Mouse (Mus musculus) CH12.LX (cell line): ENCODE measurements around the gene Pam. TPM values are rescaled to one million over a fixed set of nuclear protein-coding genes. Genes with fewer than 3 reads are reported as not detected.

Experiments
- DNase-seq: peaks from one replicate; pipeline ENCODE4 v3.0.0-alpha.2; 2013; ENCODE audit errors: extremely low read depth
- H3K27ac ChIP-seq: 2 replicates; pipeline ENCODE4 v1.5.1; 2012; ENCODE audit warnings: low read depth, mild to moderate bottlenecking, control low read depth, moderate library complexity; ENCODE audit not compliant: insufficient read depth
- H3K27me3 ChIP-seq: replicated peaks from 2 replicates; pipeline ENCODE3; 2012; ENCODE audit warnings: inconsistent platforms
- H3K36me3 ChIP-seq, 2 experiments: replicated peaks in 1 of 2; 2 replicates each; pipeline versions ENCODE3 to v1.6.1; 2012; ENCODE audit warnings: inconsistent platforms in 1 of 2, low read length in 1 of 2, mild to moderate bottlenecking in 1 of 2, mixed read lengths in 1 of 2, moderate library complexity in 1 of 2; ENCODE audit not compliant: control insufficient read depth in 1 of 2, insufficient read depth in 1 of 2
- H3K4me1 ChIP-seq, 2 experiments: 2 replicates each; pipeline ENCODE4 v1.6.1; 2012; ENCODE audit warnings: inconsistent platforms in 1 of 2, moderate library complexity in 1 of 2; ENCODE audit not compliant: insufficient read depth in 2 of 2, control insufficient read depth in 1 of 2
- H3K4me2 ChIP-seq: 2 replicates; pipeline ENCODE4 v1.6.1; 2012; ENCODE audit warnings: low read depth, mild to moderate bottlenecking, control low read depth; ENCODE audit not compliant: poor library complexity, insufficient read depth, severe bottlenecking
- H3K4me3 ChIP-seq, 3 experiments: fragments of 150-350 bp in 1 of 3; sonication (generic) in 1 of 3; replicated peaks in 1 of 3; 2 replicates each; pipeline versions ENCODE3 to v1.5.1; 2011 to 2012; ENCODE audit warnings: low read depth in 2 of 3, low read length in 2 of 3, mild to moderate bottlenecking in 2 of 3, moderate library complexity in 2 of 3, control low read depth in 1 of 3, improper control_type of control experiment in 1 of 3, inconsistent platforms in 1 of 3, mixed read lengths in 1 of 3; ENCODE audit not compliant: poor library complexity in 1 of 3
- H3K79me2 ChIP-seq: replicated peaks from 2 replicates; pipeline ENCODE4 v1.6.1; 2012; ENCODE audit warnings: mild to moderate bottlenecking, moderate library complexity; ENCODE audit not compliant: control insufficient read depth, poor library complexity, insufficient read depth, severe bottlenecking; ENCODE audit errors: extremely low read depth
- H3K9ac ChIP-seq: 2 replicates; pipeline ENCODE4 v1.6.1; 2012; ENCODE audit warnings: low read depth, mild to moderate bottlenecking, control low read depth, moderate library complexity; ENCODE audit not compliant: insufficient read depth
- H3K9me3 ChIP-seq: replicated peaks from 2 replicates; pipeline ENCODE3; 2012; ENCODE audit warnings: low read length, inconsistent platforms, mixed read lengths
- BHLHE40 ChIP-seq: IDR thresholded peaks from 2 replicates; pipeline ENCODE4 v1.6.1; 2011; ENCODE audit warnings: mild to moderate bottlenecking, low read depth, low read length, improper control_type of control experiment
- CHD1 ChIP-seq: IDR thresholded peaks from 2 replicates; pipeline ENCODE4 v1.6.1; 2012; ENCODE audit warnings: low read depth, low read length, improper control_type of control experiment, inconsistent platforms
- CHD2 ChIP-seq: IDR thresholded peaks from 2 replicates; pipeline ENCODE4 v1.6.1; 2011; ENCODE audit warnings: low read length, improper control_type of control experiment
- E2F4 ChIP-seq: IDR thresholded peaks from 2 replicates; pipeline ENCODE4 v1.6.1; 2011; ENCODE audit warnings: low read depth, low read length, improper control_type of control experiment; ENCODE audit not compliant: insufficient replicate concordance
- ELF1 ChIP-seq: IDR thresholded peaks from 2 replicates; pipeline ENCODE4 v1.6.1; 2014; ENCODE audit warnings: low read depth, mild to moderate bottlenecking, inconsistent platforms, low read length, improper control_type of control experiment
- EP300 ChIP-seq: IDR thresholded peaks from 2 replicates; pipeline ENCODE4 v1.6.1; 2011; ENCODE audit warnings: low read length, improper control_type of control experiment
- ETS1 ChIP-seq: conservative IDR thresholded peaks from 2 replicates; pipeline ENCODE4 v1.6.1; 2012; ENCODE audit warnings: low read depth, mild to moderate bottlenecking, inconsistent platforms, low read length, improper control_type of control experiment, moderate library complexity
- GABPA ChIP-seq: IDR thresholded peaks from 2 replicates; pipeline ENCODE4 v1.6.1; 2012; ENCODE audit warnings: low read depth, low read length, improper control_type of control experiment, inconsistent platforms; ENCODE audit not compliant: insufficient replicate concordance
- KAT2A ChIP-seq: IDR thresholded peaks from 2 replicates; pipeline ENCODE4 v1.6.1; 2012; ENCODE audit warnings: low read length, improper control_type of control experiment, inconsistent platforms; ENCODE audit not compliant: insufficient replicate concordance
- MAZ ChIP-seq: IDR thresholded peaks from 2 replicates; pipeline ENCODE4 v1.6.1; 2012; ENCODE audit warnings: low read depth, mild to moderate bottlenecking, inconsistent platforms, low read length, improper control_type of control experiment, moderate library complexity
- MXI1 ChIP-seq: IDR thresholded peaks from 2 replicates; pipeline ENCODE4 v1.6.1; 2011; ENCODE audit warnings: mild to moderate bottlenecking, low read depth, low read length, improper control_type of control experiment
- MYC ChIP-seq: IDR thresholded peaks from 2 replicates; pipeline ENCODE4 v1.6.1; 2011; ENCODE audit warnings: low read depth, mild to moderate bottlenecking, improper control_type of control experiment, low read length
- NELFE ChIP-seq: IDR thresholded peaks from 2 replicates; pipeline ENCODE4 v1.6.1; 2011; ENCODE audit warnings: low read depth, low read length, improper control_type of control experiment
- NRF1 ChIP-seq: IDR thresholded peaks from 2 replicates; pipeline ENCODE4 v1.6.1; 2014; ENCODE audit warnings: low read depth, mild to moderate bottlenecking, inconsistent platforms, low read length, improper control_type of control experiment, moderate library complexity
- POLR2AphosphoS2 ChIP-seq: IDR thresholded peaks from 2 replicates; pipeline ENCODE4 v1.6.1; 2011; ENCODE audit warnings: low read depth, low read length, improper control_type of control experiment
- RAD21 ChIP-seq: IDR thresholded peaks from 2 replicates; pipeline ENCODE4 v1.6.1; 2011; ENCODE audit warnings: low read depth, mild to moderate bottlenecking, low read length, improper control_type of control experiment, moderate library complexity
- SIN3A ChIP-seq: IDR thresholded peaks from 2 replicates; pipeline ENCODE4 v1.6.1; 2012; ENCODE audit warnings: low read length, improper control_type of control experiment, inconsistent platforms
- UBTF ChIP-seq: IDR thresholded peaks from 2 replicates; pipeline ENCODE4 v1.6.1; 2012; ENCODE audit warnings: low read depth, mild to moderate bottlenecking, inconsistent platforms, low read length, improper control_type of control experiment, moderate library complexity
- ZC3H11A ChIP-seq: IDR thresholded peaks from 2 replicates; pipeline ENCODE4 v1.6.1; 2012; ENCODE audit warnings: low read depth, mild to moderate bottlenecking, inconsistent platforms, low read length, improper control_type of control experiment
- ZNF384 ChIP-seq: IDR thresholded peaks from 2 replicates; pipeline ENCODE4 v1.6.1; 2012; ENCODE audit warnings: low read depth, low read length, improper control_type of control experiment, inconsistent platforms
- dilution Hi-C: fragments of 300-500 bp; cut with MboI; formaldehyde crosslinking; loops from 2 replicates; pipeline ENCODE4 v1.14.3; 2020; ENCODE audit warnings: low sequenced_read_pairs; ENCODE audit not compliant: extremely low pct_unique_long_range_greater_than_20kb, extremely low pct_ligation_motif_present
- in situ Hi-C: fragments of 300-500 bp; cut with MboI; formaldehyde crosslinking; loops from 3 replicates; pipeline ENCODE4 v1.14.3; 2019; ENCODE audit warnings: low sequenced_read_pairs, low pct_ligation_motif_present, low pct_unique_long_range_greater_than_20kb, mixed read lengths
- polyA plus RNA-seq: library from polyadenylated mRNA; unstranded; fragments of >175 nt; gene quantifications from 2 replicates; pipeline ENCODE4 v1.2.1, GENCODE M21; 2012; ENCODE audit warnings: low read depth; ENCODE audit not compliant: insufficient read length
- total RNA-seq, 2 experiments: library from RNA; depleted of rRNA; stranded (reverse); fragments of 300-350 nt in 1 of 2; fragments of >200 nt in 1 of 2; gene quantifications; 2 replicates each; pipeline ENCODE4 v1.2.3; 2012 to 2014

The Pam gene
- total and polyA plus RNA-seq, 3 experiments = 0.24 TPM; not detected in 2

GRCm38 (mm10) chr1:98078735-98079134, 16.7 kb downstream of the Pam start:
- Histone ChIP-seq H3K4me3 (no peak overlapping the region), H3K9ac (no peak overlapping the region), H3K27me3 (no peaks in the 10 kb centered on the region), H3K79me2 (no peaks in the 10 kb centered on the region), H3K9me3 (peaks cover 58% of the 10 kb centered on the region), H3K36me3 (no peaks in the 10 kb centered on the region), H3K4me2 (no peak overlapping the region), H3K4me1 (no peaks in the 10 kb centered on the region), H3K27ac (no peak overlapping the region)
- no peak for DNase-seq
- TF ChIP-seq E2F4 = no peak
- TF ChIP-seq MAZ = no peak
- TF ChIP-seq CHD2 = no peak
- TF ChIP-seq NELFE = no peak
- TF ChIP-seq ZC3H11A = no peak
- TF ChIP-seq SIN3A = no peak
- no peak for TF ChIP-seq ZNF384
- no peak for TF ChIP-seq EP300
- TF ChIP-seq GABPA = no peak
- TF ChIP-seq NRF1 = no peak
- no peak for TF ChIP-seq ETS1
- TF ChIP-seq CHD1 = no peak
- no peak for TF ChIP-seq KAT2A
- TF ChIP-seq RAD21 = no peak
- no peak for TF ChIP-seq MXI1
- TF ChIP-seq POLR2AphosphoS2 = no peak
- TF ChIP-seq ELF1 = no peak
- no peak for TF ChIP-seq MYC
- no peak for TF ChIP-seq UBTF
- no peak for TF ChIP-seq BHLHE40
- in situ Hi-C loops = no loop called here
- dilution Hi-C loops = no loop called here

GRCm38 (mm10) chr1:98073826-98074225, 21.6 kb downstream of the Pam start:
- in situ Hi-C loops = no loop called here
- no peaks in the 10 kb centered on the region for H3K27me3 ChIP-seq
- no peaks in the 10 kb centered on the region for H3K79me2 ChIP-seq
- H3K9ac ChIP-seq = no peak overlapping the region
- DNase-seq = no peak
- no peaks in the 10 kb centered on the region for H3K36me3 ChIP-seq
- H3K4me3 ChIP-seq = no peak overlapping the region
- H3K4me1 ChIP-seq = no peaks in the 10 kb centered on the region
- TF ChIP-seq E2F4 (no peak), EP300 (no peak)
- peaks cover 66% of the 10 kb centered on the region for H3K9me3 ChIP-seq
- dilution Hi-C loops = no loop called here
- no peak overlapping the region for H3K27ac ChIP-seq
- no peak overlapping the region for H3K4me2 ChIP-seq
